Mouse (Mus musculus) frontal cortex, adult 2 months (tissue): Measurements from ENCODE around the gene Cox6b2. TPM values are rescaled to one million over a fixed set of nuclear protein-coding genes. Genes with fewer than 3 reads are reported as not detected.

Experiments used
- DNase-seq, 2 experiments: peaks; one replicate each; pipeline ENCODE4 v3.0.0; 2022; ENCODE audit warnings: low spot score in 1 of 2; ENCODE audit errors: extremely low spot score in 1 of 2
- polyA plus RNA-seq: library from polyadenylated mRNA; depleted of rRNA; stranded (reverse); fragments of >200 nt; gene quantifications from 2 replicates; pipeline ENCODE4 v1.2.3, GENCODE M21; 2012

The Cox6b2 gene
- polyA plus RNA-seq, 1 experiment = 19.8 TPM

DNA sequence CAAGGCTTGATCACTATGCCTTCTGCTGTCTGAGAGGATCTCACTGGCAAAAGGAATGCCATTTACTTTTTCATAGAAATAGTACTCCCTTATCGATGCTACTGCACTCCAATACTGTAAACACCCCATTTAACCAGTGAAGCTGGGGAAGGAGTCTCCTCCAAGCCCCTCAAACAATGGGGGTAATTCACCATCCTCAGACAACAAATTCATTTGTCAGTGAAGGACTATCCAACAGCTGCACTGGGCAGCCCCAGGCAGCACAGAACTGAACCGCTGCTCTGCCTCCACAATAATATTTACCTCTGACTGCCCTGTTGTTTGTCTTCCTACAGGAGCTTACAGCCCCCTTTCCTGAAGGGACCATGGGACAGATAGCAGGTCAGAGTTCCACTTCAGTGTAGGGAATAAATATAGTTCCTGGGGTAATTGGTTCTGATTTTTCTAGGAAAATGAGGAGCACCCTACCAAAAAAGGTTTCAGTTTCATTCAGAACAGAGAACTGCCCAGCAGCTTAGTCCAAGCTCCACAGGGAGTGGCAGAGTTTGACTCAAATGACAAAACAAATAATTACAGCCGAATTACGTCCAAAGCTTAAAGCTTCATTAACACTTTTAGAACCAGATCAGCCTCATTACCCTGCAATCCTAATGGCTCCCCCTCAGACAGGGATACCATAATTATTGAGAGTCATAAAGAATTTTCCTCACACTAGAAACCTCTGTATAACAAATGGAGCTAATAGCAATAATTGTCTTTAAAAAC lies 12.2 kb upstream of the Cox6b2 start:
- DNase-seq = no peak

DNA sequence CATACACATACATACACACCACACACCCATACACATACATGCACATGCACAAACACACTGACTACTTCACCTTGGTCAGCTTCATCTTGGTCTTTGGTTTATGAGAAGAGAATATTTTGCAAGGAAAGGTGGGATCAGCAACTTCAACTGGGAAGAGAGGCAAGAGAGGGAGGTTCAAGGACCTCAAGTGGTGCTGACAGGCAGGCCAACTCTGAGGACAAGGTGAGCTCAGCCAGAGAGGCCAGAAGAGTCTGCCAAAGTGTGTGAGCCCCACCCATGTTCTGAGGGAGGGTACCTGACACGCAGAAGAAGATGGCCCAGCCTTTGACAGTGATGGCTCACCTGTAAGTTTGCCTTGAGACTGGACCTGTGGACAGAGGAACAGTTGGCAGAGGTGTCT lies 6.8 kb upstream of the Cox6b2 start:
- DNase-seq = no peak

DNA sequence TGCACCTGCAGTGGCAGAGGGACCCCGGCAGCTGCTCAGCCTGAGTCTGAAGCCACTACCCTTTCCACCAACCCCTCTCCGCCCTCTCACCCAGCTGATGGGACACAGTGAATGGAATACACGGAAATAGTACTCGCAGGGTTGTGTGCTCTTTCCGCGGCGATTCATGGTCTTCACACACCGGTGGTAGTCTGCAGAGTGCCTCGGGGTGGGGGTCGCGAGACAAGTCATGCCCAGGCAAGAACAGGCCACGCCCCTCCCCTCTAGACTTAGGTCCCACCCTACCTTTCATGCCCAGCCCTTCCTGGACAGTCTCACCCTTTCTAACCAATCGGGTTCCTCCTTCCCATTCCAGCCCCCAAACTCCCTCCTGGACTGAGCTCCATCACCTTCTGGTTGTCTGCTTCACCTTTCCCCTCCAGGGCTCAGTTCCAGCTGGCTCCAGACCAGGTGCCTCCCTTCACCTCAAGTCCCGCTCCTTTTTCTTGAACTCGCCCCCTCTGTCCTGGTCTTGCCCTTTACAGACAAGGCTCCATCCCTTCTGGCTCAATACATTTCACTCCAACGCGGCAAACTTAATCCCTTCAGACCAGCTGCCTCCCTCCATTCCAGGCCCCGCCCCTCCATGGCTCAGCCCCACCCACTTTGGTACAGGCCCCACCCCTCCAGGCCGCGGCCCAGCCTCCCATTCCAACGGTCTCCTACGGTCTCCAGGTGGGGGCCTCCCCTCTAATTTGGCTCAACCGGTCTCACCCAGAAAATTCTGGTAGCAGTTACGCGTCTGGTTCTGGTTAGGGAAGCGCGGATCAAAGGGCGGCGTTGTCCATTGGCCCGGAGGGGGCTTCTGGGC lies 698 bp downstream of the Cox6b2 start:
- no peak for DNase-seq

- no peak for DNase-seq
These were observed 3.7 kb downstream of the Cox6b2 start for GRCm38 (mm10) chr7:4749169-4749568.

GRCm38 (mm10) chr7:4748321-4748720 lies 4.6 kb downstream of the Cox6b2 start:
- DNase-seq = no peak

DNA sequence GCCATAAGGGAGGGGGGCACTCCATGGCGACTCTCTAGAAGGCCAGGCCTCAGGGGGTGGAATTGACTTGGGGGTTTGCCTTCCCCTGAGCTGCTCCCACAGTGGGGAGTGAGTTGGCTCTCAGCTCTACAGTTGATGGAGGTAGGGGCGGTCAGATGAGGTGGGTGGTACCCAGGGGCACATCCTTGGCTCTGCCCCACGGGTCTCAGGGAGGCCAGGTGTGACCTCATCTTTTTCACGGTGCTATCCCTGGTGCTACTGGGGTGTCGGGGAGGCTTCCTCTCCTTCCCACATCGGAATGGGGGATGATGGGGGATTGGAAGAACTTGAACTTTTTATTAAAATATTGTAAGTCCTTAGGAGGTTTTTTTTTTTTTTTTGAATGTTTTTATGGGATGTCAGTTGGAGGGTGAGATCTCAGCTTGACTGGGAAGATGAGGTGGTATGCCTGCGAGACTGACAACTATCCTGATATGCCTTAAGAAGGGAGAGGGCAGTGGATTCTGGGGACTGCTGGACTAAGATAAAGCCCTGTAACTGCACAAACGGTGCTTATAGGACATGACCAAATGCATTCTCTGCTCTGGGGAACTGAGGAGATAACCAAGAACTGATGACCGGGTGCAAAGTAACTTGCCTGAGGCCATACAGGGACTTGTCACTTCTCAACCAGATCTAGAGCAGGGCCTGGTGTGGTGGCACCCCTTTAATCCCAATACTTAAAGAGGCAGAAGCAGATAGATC lies 5.6 kb downstream of the Cox6b2 start:
- no peak for DNase-seq

- no peak for DNase-seq
These were observed 6.4 kb downstream of the Cox6b2 start for GRCm38 (mm10) chr7:4746326-4746980.

DNA sequence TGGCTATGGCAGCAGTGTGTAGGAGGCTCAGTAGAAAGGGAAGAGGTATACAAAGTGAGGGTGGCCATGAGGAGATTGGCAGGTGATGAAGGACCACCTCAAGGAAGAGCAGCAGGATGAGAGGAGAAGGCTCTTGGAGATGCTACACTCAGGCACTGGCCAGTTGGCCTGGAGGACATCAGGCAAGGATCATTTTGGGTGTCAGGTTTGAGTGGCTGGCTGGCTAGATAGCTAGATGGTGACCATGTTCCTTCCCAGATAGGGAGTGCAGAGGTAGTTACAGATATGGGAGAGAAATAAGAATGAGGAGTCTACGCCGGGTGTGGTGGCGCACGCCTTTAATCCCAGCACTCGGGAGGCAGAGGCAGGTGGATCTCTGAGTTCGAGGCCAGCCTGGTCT lies 8.0 kb downstream of the Cox6b2 start:
- DNase-seq = no peak

DNA sequence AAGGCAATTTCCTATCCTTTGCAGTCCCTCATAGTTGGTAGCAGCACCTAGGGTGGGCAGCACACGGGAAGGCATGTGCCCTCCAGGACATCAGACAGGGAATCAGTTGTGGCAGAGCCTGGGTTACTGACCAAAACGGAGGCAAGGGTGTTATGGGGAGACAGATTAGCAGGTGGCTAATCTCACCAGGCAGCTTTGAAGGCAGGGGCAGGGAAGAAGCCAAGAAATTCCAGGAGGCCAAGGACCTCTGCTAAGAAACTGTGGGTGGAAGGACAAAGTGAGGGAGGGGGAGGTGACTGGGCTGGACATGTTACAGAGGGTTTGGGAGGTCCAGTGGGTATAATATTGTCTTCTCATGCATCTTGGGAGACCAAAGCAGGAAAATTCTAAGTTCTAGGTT lies 9.5 kb downstream of the Cox6b2 start:
- no peak for DNase-seq

GRCm38 (mm10) chr7:4742482-4742819 lies 10.4 kb downstream of the Cox6b2 start:
- no peak for DNase-seq

GRCm38 (mm10) chr7:4741672-4742481 lies 11.0 kb downstream of the Cox6b2 start:
- DNase-seq = no peak

GRCm38 (mm10) chr7:4741151-4741550 lies 11.7 kb downstream of the Cox6b2 start:
- no peak for DNase-seq

DNA sequence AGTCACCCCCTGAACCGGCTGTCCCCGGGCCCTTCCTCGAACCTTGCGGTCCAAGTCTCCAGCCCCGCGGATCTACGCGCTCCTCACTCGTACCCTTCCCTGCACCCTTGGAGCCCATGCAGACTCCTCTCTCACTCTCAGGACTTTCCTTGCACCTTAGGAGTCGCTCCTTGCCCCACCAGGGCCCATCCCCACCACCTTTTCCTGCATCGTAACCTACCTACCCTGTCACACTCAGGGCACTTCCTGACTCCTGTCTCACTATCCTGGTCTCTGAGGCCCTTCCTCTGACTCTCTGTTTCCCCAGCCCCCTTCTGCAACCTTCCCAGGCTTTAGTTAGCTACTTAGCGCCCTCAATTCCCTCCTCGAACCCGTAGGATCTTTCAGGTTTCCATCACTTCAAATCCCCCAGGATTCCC lies 12.6 kb downstream of the Cox6b2 start:
- peak in 1 of 2 experiments; percentile 26 for DNase-seq

DNA sequence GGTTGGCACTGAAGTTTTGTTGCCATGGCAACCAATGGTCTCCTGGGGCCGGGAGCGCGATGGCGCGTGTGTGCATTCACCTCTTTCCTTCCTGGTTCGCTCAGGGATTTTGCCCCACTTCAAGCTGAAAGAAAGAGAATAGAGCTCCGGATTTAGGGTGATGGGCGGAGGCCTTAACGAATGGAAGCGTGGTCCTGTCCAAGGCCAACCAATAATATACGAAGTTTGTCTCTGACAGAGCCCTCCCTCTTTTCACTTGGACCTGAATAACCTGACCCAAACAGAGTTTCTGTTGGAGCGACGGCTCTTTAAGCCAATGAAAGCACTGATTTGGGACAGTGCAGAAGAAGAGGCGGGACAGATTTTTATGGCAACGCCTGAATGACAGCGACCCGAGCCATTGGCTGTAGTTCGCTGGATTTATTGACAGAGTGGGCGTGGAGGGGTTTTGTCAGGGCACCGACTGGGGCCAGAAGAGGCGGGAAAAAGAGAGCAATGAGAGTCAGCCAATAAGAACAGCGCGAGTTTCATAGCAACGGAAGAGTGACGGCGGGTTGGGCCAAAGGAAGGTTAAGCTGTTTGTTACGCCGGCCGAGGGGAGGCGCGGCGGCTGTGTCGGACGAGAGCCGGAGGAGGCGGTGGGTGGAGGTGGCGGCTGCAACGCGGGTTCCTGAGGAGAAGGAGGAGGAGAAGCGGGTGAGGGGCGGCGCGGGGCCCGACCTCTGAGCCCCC lies 13.2 kb downstream of the Cox6b2 start, which contains the start of gene Kmt5c:
Kmt5c (plus strand) TSS at position 572 of the 732 bp plus-strand sequence.
- peak; percentile 100 for DNase-seq

DNA sequence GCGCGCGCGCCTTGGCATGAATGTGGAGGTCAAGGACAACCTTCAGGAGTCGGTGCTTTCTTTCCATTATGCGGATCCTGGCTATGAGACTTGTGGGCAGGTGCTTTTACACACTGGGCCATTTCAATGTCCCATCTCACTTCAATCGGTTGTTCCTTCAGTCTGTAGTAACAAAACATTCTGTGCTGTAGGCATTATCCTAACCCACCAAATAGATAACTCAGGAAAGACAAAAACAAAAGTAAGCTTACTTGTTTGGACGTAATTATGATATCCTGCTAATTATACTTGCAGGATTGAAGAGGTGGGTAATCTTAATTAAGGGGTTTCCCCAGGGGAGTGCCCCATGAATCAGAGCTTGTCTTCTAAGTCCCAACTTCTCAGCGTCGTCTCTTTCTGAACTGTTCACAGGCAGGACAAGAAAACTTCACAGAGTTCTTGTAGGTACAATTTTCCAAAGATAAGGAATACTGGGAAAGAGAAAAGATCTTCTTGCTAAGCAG lies 13.8 kb downstream of the Cox6b2 start:
- no peak for DNase-seq

GRCm38 (mm10) chr7:4732968-4733392 lies 19.9 kb downstream of the Cox6b2 start:
- no peak for DNase-seq

GRCm38 (mm10) chr7:4731090-4731489 lies 21.8 kb downstream of the Cox6b2 start:
- no peak for DNase-seq

GRCm38 (mm10) chr7:4725169-4725568 lies 27.7 kb downstream of the Cox6b2 start, which contains the start of gene Tmem150b:
Tmem150b (minus strand) TSS chr7:4725249.
- DNase-seq = no peak

- no peak for DNase-seq
These were observed 28.5 kb downstream of the Cox6b2 start for GRCm38 (mm10) chr7:4724359-4724758.
